ENCODE assay signal across 23 mouse cellular contexts in the genomic region with DNA sequence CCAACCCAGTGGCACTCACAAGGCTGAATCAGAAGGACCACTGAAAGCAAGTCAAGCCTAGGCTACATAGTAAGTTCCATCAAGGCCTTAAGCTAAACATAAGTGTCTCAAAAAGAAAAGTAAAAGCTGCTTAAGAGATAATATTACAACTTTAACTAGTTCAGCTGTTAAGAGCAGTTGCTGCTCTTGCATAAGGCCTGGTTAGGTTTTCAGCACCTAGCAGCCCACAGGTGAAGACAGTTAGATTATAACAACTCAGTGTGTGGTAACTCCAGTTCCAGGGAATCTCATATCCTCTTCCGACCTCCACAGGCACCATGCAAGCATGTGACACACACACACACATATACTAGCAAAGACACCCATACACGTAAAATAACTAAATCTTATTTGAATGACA. TPM values are rescaled to one million over a fixed set of nuclear protein-coding genes. Genes with fewer than 3 reads are reported as not detected.
DNase-seq lines count a peak whose midpoint lies in the region; ATAC-seq and TF ChIP-seq lines count a peak whose summit lies in the region.
"Had no signal": no experiment of that assay in that cellular context is flagged by ENCODE, and none has a peak within 500 bp of the region (broad histone marks: within the 10 kb centered on the region; RNA-seq: fewer than 3 reads in every experiment).

No protein-coding gene starts in this region.

- H3K9ac ChIP-seq in intestine, embryonic 16.5 days (ENCODE audit: low read depth, low read length): no peak overlapping the region
- no peak overlapping the region for H3K9ac ChIP-seq in intestine, embryonic 15.5 days
- H3K9ac ChIP-seq in lung, embryonic 14.5 days: no peak overlapping the region
- H3K9ac ChIP-seq in stomach, embryonic 16.5 days (ENCODE audit: low read length): no peak overlapping the region
- no peak overlapping the region for H3K9ac ChIP-seq in midbrain, postnatal 0 days (replicated peaks; ENCODE audit: low read length, poor library complexity, severe bottlenecking)
- H3K9ac ChIP-seq: forebrain, postnatal 0 days; hindbrain, embryonic 14.5 days; liver, embryonic 13.5 days; midbrain, embryonic 15.5 days had no signal

- no peak overlapping the region for H3K4me2 ChIP-seq in intestine, embryonic 16.5 days (ENCODE audit: low read depth, low read length)
- H3K4me2 ChIP-seq in intestine, embryonic 15.5 days (replicated peaks): no peak overlapping the region
- H3K4me2 ChIP-seq in lung, embryonic 14.5 days: 0 out of 2 replicates have a peak overlapping the region, but pooled peaks have one; percentile 2
- H3K4me2 ChIP-seq in stomach, embryonic 16.5 days (ENCODE audit: low read depth, low read length): no peak overlapping the region
- H3K4me2 ChIP-seq in midbrain, postnatal 0 days (ENCODE audit: low read depth, low read length, poor library complexity, severe bottlenecking): no peak overlapping the region
- H3K4me2 ChIP-seq: hindbrain, embryonic 14.5 days; liver, embryonic 13.5 days; midbrain, embryonic 15.5 days had no signal

- H3K9me3 ChIP-seq in intestine, embryonic 16.5 days (ENCODE audit: control insufficient read depth, low read length): no peaks in the 10 kb centered on the region
- no peaks in the 10 kb centered on the region for H3K9me3 ChIP-seq in intestine, embryonic 15.5 days
- no peaks in the 10 kb centered on the region for H3K9me3 ChIP-seq in lung, embryonic 14.5 days (ENCODE audit: low read depth, low read length)
- no peaks in the 10 kb centered on the region for H3K9me3 ChIP-seq in stomach, embryonic 16.5 days (replicated peaks; ENCODE audit: control insufficient read depth, low read length)
- H3K9me3 ChIP-seq in midbrain, postnatal 0 days (ENCODE audit: low read length): no peaks in the 10 kb centered on the region
- H3K9me3 ChIP-seq: G1E; liver, embryonic 13.5 days; midbrain, embryonic 15.5 days had no signal

- ATAC-seq in intestine, embryonic 16.5 days: no peak
- ATAC-seq in intestine, embryonic 15.5 days: no peak
- 0 out of 2 replicates have a peak, but pooled peaks have one; percentile 33 for ATAC-seq in lung, embryonic 14.5 days (ENCODE audit: insufficient read depth)
- ATAC-seq in stomach, embryonic 16.5 days (ENCODE audit: insufficient read depth, low FRiP score): no peak
- no peak for ATAC-seq in midbrain, postnatal 0 days (ENCODE audit: low FRiP score)
- ATAC-seq: forebrain, postnatal 0 days; midbrain, embryonic 15.5 days; Patski had no signal

- peak overlapping the region; percentile 54; the same call in 1 of the 2 replicates for H3K27ac ChIP-seq in intestine, embryonic 16.5 days (ENCODE audit: low read length)
- no peak overlapping the region for H3K27ac ChIP-seq in intestine, embryonic 15.5 days
- H3K27ac ChIP-seq in lung, embryonic 14.5 days (ENCODE audit: low read depth): 0 out of 2 replicates have a peak overlapping the region, but pooled peaks have one; percentile 15
- peak overlapping the region; percentile 20; the same call in 1 of the 2 replicates for H3K27ac ChIP-seq in embryonic fibroblast, embryonic 13.5 days (ENCODE audit: insufficient read depth, low read length)
- peak overlapping the region; percentile 29; the same call in 1 of the 2 replicates for H3K27ac ChIP-seq in stomach, embryonic 16.5 days (ENCODE audit: low read length)
- no peak overlapping the region for H3K27ac ChIP-seq in midbrain, postnatal 0 days (ENCODE audit: low read depth, low read length)
- H3K27ac ChIP-seq: heart, adult 2 months; hindbrain, embryonic 14.5 days; left cerebral cortex, adult 2 months; liver, embryonic 13.5 days; midbrain, embryonic 15.5 days had no signal

- TF ChIP-seq POLR2A in embryonic fibroblast, embryonic 13.5 days (IDR thresholded peaks at IDR 0.05; ENCODE audit: low read depth, low read length): no peak

- H3K4me3 ChIP-seq in intestine, embryonic 16.5 days (ENCODE audit: low read length): no peak overlapping the region
- H3K4me3 ChIP-seq in intestine, embryonic 15.5 days (replicated peaks): no peak overlapping the region
- H3K4me3 ChIP-seq in lung, embryonic 14.5 days (ENCODE audit: low read depth, low read length): no peak overlapping the region
- no peak overlapping the region for H3K4me3 ChIP-seq in embryonic fibroblast, embryonic 13.5 days (ENCODE audit: insufficient read depth, low read length)
- H3K4me3 ChIP-seq in stomach, embryonic 16.5 days (replicated peaks; ENCODE audit: low read length): no peak overlapping the region
- H3K4me3 ChIP-seq in midbrain, postnatal 0 days (ENCODE audit: low read depth, low read length): no peak overlapping the region
- H3K4me3 ChIP-seq: heart, adult 2 months; left cerebral cortex, adult 2 months; liver, embryonic 13.5 days; midbrain, embryonic 15.5 days had no signal

- H3K36me3 ChIP-seq in intestine, embryonic 16.5 days (ENCODE audit: control insufficient read depth, insufficient read depth, low read length): no peaks in the 10 kb centered on the region
- no peaks in the 10 kb centered on the region for H3K36me3 ChIP-seq in intestine, embryonic 15.5 days
- H3K36me3 ChIP-seq in lung, embryonic 14.5 days (ENCODE audit: insufficient read depth): no peaks in the 10 kb centered on the region
- no peaks in the 10 kb centered on the region for H3K36me3 ChIP-seq in stomach, embryonic 16.5 days (ENCODE audit: control insufficient read depth, insufficient read depth, low read length)
- no peaks in the 10 kb centered on the region for H3K36me3 ChIP-seq in midbrain, postnatal 0 days (ENCODE audit: insufficient read depth, low read length)
- H3K36me3 ChIP-seq: midbrain, embryonic 15.5 days had no signal

- H3K4me1 ChIP-seq in intestine, embryonic 16.5 days (ENCODE audit: control insufficient read depth, insufficient read depth, low read length): peaks cover 13% of the 10 kb centered on the region
- no peaks in the 10 kb centered on the region for H3K4me1 ChIP-seq in intestine, embryonic 15.5 days (replicated peaks)
- peaks cover 11% of the 10 kb centered on the region; the same call in 1 of the 2 replicates for H3K4me1 ChIP-seq in lung, embryonic 14.5 days (ENCODE audit: insufficient read depth)
- H3K4me1 ChIP-seq in embryonic fibroblast, embryonic 13.5 days (ENCODE audit: control insufficient read depth, insufficient read depth, low read length): peaks cover 8% of the 10 kb centered on the region; the same call in 1 of the 2 replicates
- H3K4me1 ChIP-seq in stomach, embryonic 16.5 days (ENCODE audit: control insufficient read depth, insufficient read depth, low read length): peaks cover 12% of the 10 kb centered on the region
- no peaks in the 10 kb centered on the region for H3K4me1 ChIP-seq in midbrain, postnatal 0 days (ENCODE audit: insufficient read depth, low read length)
- H3K4me1 ChIP-seq: midbrain, embryonic 15.5 days had no signal

- no peaks in the 10 kb centered on the region for H3K27me3 ChIP-seq in intestine, embryonic 16.5 days (replicated peaks; ENCODE audit: control insufficient read depth, insufficient read depth, low read length)
- no peaks in the 10 kb centered on the region for H3K27me3 ChIP-seq in intestine, embryonic 15.5 days (replicated peaks)
- H3K27me3 ChIP-seq in lung, embryonic 14.5 days (ENCODE audit: insufficient read depth, low read length): no peaks in the 10 kb centered on the region
- no peaks in the 10 kb centered on the region for H3K27me3 ChIP-seq in stomach, embryonic 16.5 days (ENCODE audit: control insufficient read depth, insufficient read depth, low read length)
- H3K27me3 ChIP-seq in midbrain, postnatal 0 days (ENCODE audit: insufficient read depth, low read length): no peaks in the 10 kb centered on the region
- H3K27me3 ChIP-seq: liver, embryonic 13.5 days; midbrain, embryonic 15.5 days; Patski had no signal

- 73% methylated on average over 2 of the region's 2 CpGs for WGBS in intestine, embryonic 16.5 days
- WGBS in intestine, embryonic 15.5 days: 70% methylated on average over 2 of the region's 2 CpGs
- 67% methylated on average over 2 of the region's 2 CpGs for WGBS in lung, embryonic 14.5 days
- 70% methylated on average over 2 of the region's 2 CpGs for WGBS in stomach, embryonic 16.5 days
- 93% methylated on average over 2 of the region's 2 CpGs for WGBS in midbrain, postnatal 0 days

- DNase-seq in lung, embryonic 14.5 days: no peak
- no peak for DNase-seq in lung, postnatal 10 days
- DNase-seq in midbrain, postnatal 0 days (ENCODE audit: low spot score): no peak
- DNase-seq: cerebellum, adult 11-12 months; cerebellum, postnatal 10 days; forebrain, postnatal 0 days; gastrocnemius, postnatal 36 days; heart, adult 2 months; heart, postnatal 36 days; kidney, postnatal 14 days; layer of hippocampus, adult 9-11 months; liver, embryonic 13.5 days; lung, postnatal 36 days had no signal

- TF ChIP-seq CTCF in lung, embryonic 14.5 days (IDR thresholded peaks at IDR 0.05; ENCODE audit: low read depth): no peak
- TF ChIP-seq CTCF in embryonic fibroblast, embryonic 13.5 days (IDR thresholded peaks at IDR 0.05; ENCODE audit: borderline replicate concordance, insufficient read depth, low read length): no peak
- TF ChIP-seq CTCF in midbrain, postnatal 0 days (IDR thresholded peaks at IDR 0.05): no peak

RNA-seq across cellular contexts. Expression of a gene that starts 12.0 kb away (rescaled TPM):
- polyA plus RNA-seq in intestine, embryonic 16.5 days (2015; fragmentation: Nextera tagmentation; extraction: Ambion mirVana): 60.0 and 70.4 TPM in 2 replicates
- 86.7 and 98.0 TPM in 2 replicates for polyA plus RNA-seq in intestine, embryonic 15.5 days (2015; fragmentation: Nextera tagmentation; extraction: Ambion mirVana)
- 144 and 151 TPM in 2 replicates for polyA plus RNA-seq in lung, embryonic 14.5 days (2014; fragmentation: Nextera tagmentation; extraction: Ambion mirVana)
- 132 and 172 TPM in 2 replicates for polyA plus RNA-seq in embryonic fibroblast, embryonic 13.5 days (2011; ENCODE audit: insufficient read length, low read depth, missing spikeins)
- 88.3 and 91.8 TPM in 2 replicates for polyA plus RNA-seq in stomach, embryonic 16.5 days (2015; fragmentation: Nextera tagmentation; extraction: Ambion mirVana)
- 190 and 229 TPM in 2 replicates for total RNA-seq in midbrain, postnatal 0 days (2014; rRNA removed)
- polyA plus RNA-seq in midbrain, postnatal 0 days (2015; fragmentation: Nextera tagmentation; extraction: Ambion mirVana): 101 and 106 TPM in 2 replicates

RNA-seq across cellular contexts. Expression of a gene that starts 12.7 kb away (rescaled TPM):
- 472 and 503 TPM in 2 replicates for polyA plus RNA-seq in intestine, embryonic 16.5 days (2015; fragmentation: Nextera tagmentation; extraction: Ambion mirVana)
- 652 and 741 TPM in 2 replicates for polyA plus RNA-seq in intestine, embryonic 15.5 days (2015; fragmentation: Nextera tagmentation; extraction: Ambion mirVana)
- 1,022 and 1,035 TPM in 2 replicates for polyA plus RNA-seq in lung, embryonic 14.5 days (2014; fragmentation: Nextera tagmentation; extraction: Ambion mirVana)
- 509 and 719 TPM in 2 replicates for polyA plus RNA-seq in embryonic fibroblast, embryonic 13.5 days (2011; ENCODE audit: insufficient read length, low read depth, missing spikeins)
- polyA plus RNA-seq in stomach, embryonic 16.5 days (2015; fragmentation: Nextera tagmentation; extraction: Ambion mirVana): 525 and 529 TPM in 2 replicates
- total RNA-seq in midbrain, postnatal 0 days (2014; rRNA removed): 142 and 190 TPM in 2 replicates
- polyA plus RNA-seq in midbrain, postnatal 0 days (2015; fragmentation: Nextera tagmentation; extraction: Ambion mirVana): 540 and 609 TPM in 2 replicates

RNA-seq across cellular contexts. Expression of a gene that starts 30.6 kb away (rescaled TPM):
- 3.4 and 5.2 TPM in 2 replicates for polyA plus RNA-seq in intestine, embryonic 16.5 days (2015; fragmentation: Nextera tagmentation; extraction: Ambion mirVana)
- 3.5 and 4.9 TPM in 2 replicates for polyA plus RNA-seq in intestine, embryonic 15.5 days (2015; fragmentation: Nextera tagmentation; extraction: Ambion mirVana)
- polyA plus RNA-seq in lung, embryonic 14.5 days (2014; fragmentation: Nextera tagmentation; extraction: Ambion mirVana): 3.9 TPM in 2 replicates
- polyA plus RNA-seq in embryonic fibroblast, embryonic 13.5 days (2011; ENCODE audit: insufficient read length, low read depth, missing spikeins): not detected in 2 replicates
- 8.7 and 11.1 TPM in 2 replicates for polyA plus RNA-seq in stomach, embryonic 16.5 days (2015; fragmentation: Nextera tagmentation; extraction: Ambion mirVana)
- 0.99 and 3.2 TPM in 2 replicates for total RNA-seq in midbrain, postnatal 0 days (2014; rRNA removed)
- 0.26 and 0.32 TPM in 2 replicates for polyA plus RNA-seq in midbrain, postnatal 0 days (2015; fragmentation: Nextera tagmentation; extraction: Ambion mirVana)
- total RNA-seq: gastrocnemius, postnatal 36 days; left cerebral cortex, adult 2 months; left cerebral cortex, postnatal 36 days had no signal
- polyA plus RNA-seq: Patski had no signal

RNA-seq across cellular contexts. Expression of a gene that starts 44.9 kb away (rescaled TPM):
- polyA plus RNA-seq in intestine, embryonic 16.5 days (2015; fragmentation: Nextera tagmentation; extraction: Ambion mirVana): 297 and 298 TPM in 2 replicates
- 259 and 262 TPM in 2 replicates for polyA plus RNA-seq in intestine, embryonic 15.5 days (2015; fragmentation: Nextera tagmentation; extraction: Ambion mirVana)
- polyA plus RNA-seq in lung, embryonic 14.5 days (2014; fragmentation: Nextera tagmentation; extraction: Ambion mirVana): 304 and 306 TPM in 2 replicates
- 141 and 143 TPM in 2 replicates for polyA plus RNA-seq in embryonic fibroblast, embryonic 13.5 days (2011; ENCODE audit: insufficient read length, low read depth, missing spikeins)
- 265 and 272 TPM in 2 replicates for polyA plus RNA-seq in stomach, embryonic 16.5 days (2015; fragmentation: Nextera tagmentation; extraction: Ambion mirVana)
- 127 and 151 TPM in 2 replicates for total RNA-seq in midbrain, postnatal 0 days (2014; rRNA removed)
- polyA plus RNA-seq in midbrain, postnatal 0 days (2015; fragmentation: Nextera tagmentation; extraction: Ambion mirVana): 178 and 184 TPM in 2 replicates

Comparison
In these comparisons a context has a peak if more than half of its experiments do, and no peak if none do; other contexts are left out.
1. H3K27ac ChIP-seq: peak in intestine, embryonic 16.5 days (single experiment), lung, embryonic 14.5 days (single experiment), embryonic fibroblast, embryonic 13.5 days (single experiment) and stomach, embryonic 16.5 days (single experiment); none in intestine, embryonic 15.5 days (single experiment) and midbrain, postnatal 0 days (single experiment).